Mouse (Mus musculus) embryo, embryonic 10.5 days (tissue): Measurements from ENCODE around the gene Wdr12.
"Not testable (repeated sequence)": the region's sequence is repeated elsewhere in the genome, so short reads cannot be mapped to it uniquely, and the experiment has no call there.

Experiments
- DNase-seq: peaks from one replicate; pipeline ENCODE4 v3.0.0-alpha.2; 2015; ENCODE audit warnings: low spot score

Wdr12 gene

GRCm38 (mm10) chr1:60098024-60098781, at the start of gene Wdr12, which contains the start of gene Carf:
Gene Wdr12 (minus strand): TSS chr1:60098645.
Gene Carf (plus strand): TSS chr1:60098247.
- DNase-seq, result peak; percentile 98

DNA sequence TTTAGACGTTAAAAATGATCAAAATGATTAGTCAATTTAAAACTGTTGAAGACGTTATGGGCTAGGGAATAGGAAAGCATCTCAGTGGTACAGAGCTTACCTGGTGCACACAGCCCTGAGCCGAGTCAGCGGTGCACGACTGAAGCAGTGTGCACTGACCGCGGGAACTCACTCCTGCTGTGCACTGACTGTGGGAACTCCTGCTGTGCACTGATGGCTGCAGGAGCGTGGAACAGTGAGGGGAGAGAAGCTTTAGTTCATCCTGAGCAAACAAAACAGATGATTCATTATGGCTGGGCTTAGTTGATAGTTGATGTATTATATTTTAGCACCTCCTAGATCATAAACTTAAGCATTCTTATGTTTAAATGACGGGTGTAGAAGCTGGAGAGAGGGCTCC, 38.9 kb upstream of the Wdr12 start:
- DNase-seq, result no peak

DNA sequence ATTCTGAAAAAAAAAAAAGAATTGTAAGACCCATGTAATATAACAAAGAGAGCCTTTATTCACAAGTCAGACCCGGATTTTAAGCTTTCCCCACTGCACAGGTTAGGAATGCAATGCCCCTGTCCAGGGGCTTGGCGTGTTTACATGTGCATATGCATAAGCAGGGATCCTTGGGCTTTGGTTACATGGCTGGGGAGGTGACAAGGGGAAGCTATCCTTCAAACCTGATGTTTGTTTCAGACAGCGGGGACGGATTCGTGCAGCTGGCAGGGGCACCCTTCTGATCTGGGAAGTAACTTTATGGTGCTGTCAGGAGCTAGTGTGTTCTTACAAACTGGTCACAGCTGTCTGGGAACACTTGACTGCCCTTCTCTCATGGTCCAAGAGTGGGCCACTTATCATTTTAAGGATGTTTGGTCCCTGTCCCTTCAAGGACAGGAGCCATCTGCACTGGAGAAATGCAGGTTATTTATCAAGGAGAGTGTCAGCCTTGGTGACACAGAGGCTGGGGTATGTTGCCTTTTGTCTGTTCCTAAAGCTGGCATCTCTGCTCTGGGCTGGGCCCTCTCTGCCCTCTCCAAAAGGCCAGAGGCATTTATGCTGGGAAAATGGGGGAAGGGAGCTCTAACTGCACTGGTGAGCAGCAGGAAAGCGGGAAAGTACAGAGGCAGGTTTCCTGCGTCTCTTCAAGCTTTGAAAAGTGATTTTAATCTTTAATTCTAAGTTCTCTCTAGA, 19.4 kb upstream of the Wdr12 start:
- peak; percentile 7 for DNase-seq

DNA sequence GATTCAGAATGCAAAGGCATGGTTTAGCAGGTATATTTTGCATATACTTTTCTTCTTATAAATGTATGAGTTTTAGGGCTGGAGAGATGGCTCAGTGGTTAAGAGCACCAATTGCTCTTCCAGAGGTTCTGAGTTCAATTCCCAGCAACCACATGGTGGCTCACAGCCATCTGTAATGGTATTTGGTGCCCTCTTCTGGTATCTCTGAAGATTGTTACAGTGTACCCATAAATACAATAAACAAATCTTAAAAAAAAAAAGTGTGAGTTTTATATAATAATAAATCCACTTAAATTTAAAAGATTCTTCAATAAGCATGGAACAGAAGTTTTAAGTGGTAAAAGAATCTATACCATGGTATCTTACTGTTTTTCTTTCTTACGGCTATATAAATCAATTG, 6.1 kb upstream of the Wdr12 start:
- no peak for DNase-seq

DNA sequence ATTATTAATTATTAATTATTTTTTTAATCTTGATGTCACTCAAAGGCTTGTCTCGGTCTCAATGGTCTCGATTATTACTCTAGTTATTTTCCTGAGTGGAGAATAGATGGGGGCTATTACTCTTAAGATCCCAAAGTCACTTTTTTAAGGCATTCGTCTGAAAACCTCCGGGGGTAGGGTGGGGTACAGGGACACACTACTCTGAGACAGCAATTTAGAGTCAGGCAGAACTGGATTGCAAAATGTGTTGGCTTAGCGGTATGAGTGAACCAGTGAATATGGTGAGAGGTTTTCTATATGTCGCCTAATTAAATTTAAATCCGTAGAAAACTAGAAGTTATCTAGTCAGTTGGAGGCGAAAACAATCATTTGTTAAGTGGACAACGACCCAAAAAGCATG, 394 bp upstream of the Wdr12 start:
- peak; percentile 23 for DNase-seq

DNA sequence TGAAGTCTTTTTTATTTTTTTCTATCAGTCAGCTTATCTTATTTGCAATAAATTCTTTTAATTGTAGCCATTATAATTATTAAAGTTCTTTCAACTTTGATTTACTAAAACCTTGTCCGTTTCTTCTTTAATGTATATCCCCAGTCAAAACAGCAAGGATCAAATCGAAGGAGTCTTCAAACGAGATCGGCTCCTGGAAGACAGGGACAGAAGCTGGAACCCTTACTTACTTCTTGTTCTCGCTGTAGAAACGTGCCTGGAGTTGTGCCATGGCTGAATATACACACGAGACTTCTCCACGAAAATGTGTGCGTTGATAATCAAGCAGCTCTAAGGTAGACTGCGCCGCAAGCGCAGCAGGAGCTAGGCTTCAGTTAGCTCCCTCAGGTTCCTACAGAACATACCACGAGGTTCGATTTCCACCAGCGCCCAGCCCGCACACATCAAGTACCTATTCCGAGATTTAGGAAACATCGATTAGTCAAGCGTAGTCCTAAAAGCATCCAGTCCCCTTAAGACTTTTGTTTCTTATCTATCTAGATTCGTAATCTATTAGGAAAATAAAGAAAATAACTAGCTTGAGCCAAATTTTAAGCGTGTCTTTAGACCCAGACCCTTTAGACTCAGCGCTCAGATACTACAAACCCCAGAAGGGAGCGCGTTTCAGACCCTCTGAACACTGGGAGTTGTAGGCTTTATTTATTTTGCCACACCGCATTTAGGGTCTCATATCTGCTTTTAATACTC, 995 bp downstream of the Wdr12 start:
- peak; percentile 90 for DNase-seq

DNA sequence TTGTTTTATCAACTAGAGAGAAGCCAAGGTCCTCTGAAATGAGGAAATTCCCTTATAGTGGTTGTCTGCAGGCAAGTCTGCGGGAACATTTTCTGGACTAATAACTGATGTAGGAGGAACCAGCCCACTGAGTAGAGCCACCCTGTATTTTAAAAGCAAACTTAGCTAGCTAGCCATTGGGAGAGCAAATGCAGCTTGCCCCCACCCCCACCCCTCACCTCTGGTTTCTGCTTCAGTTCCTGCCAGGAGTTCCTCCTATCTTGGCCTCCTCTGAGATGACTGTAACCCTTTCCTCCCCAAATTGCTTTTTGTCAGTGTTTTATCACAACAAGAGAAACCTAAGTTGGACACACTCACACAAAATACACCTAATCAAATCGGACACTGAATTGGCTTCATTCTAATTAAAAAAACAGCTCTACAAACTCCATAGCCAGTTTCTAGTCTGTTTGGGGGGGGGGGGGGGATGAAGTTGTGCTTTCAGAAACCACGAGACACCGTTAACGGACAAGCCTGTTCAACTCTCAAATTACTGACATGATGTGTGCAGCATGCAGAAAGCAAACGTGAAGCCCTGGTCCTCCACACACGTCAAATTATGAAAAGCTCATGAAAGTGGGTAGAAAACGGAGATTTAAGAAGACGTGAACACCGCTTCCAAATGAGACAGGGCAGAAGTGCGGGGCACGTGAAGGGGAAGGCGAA, 1.7 kb downstream of the Wdr12 start:
- DNase-seq, result peak; percentile 18

DNA sequence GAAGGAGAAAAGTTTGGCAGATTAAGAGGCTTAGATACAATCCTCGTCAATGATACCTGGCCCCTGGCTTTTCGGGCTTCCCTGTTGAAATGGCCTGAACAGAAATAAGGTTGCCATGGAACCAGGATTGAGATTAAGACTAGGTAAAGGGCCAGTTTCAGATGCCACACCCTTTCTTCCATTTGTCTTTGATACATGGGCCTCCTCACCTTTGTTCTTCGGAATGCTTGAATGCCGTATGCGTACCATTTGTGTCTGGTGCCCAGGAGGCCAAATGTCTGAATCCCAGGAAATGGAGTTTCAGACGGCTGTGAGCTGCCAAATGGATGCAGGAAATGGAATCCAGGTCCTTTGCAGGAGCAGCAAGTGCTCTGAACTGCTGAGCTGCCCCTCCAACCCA, 22.0 kb downstream of the Wdr12 start:
- DNase-seq, result no peak

GRCm38 (mm10) chr1:60075590-60075989, 22.9 kb downstream of the Wdr12 start:
- no peak for DNase-seq

DNA sequence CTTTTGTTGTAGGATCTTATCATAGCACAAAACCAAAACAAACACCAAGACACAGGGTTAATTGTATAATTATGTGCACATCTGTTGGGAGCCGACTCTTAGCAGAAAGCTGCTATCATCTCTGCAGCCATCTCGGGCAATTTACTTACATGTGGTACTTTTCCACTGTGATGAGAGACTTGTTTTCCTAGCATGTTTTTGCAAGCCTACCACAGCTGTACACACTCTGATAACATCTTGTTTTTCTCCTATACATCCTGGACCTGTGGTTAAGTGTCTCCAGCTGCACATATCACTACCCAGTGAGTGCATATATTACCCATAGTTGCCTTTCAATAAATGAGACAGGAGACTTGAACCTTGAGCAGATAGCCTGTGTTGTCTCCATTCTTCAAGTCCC, 23.5 kb downstream of the Wdr12 start:
- DNase-seq, result no peak

- not testable (repeated sequence) for DNase-seq
Measured at GRCm38 (mm10) chr1:60070725-60071124, 27.7 kb downstream of the Wdr12 start.

- no peak for DNase-seq
Measured at GRCm38 (mm10) chr1:60056310-60056709, 42.1 kb downstream of the Wdr12 start.

DNA sequence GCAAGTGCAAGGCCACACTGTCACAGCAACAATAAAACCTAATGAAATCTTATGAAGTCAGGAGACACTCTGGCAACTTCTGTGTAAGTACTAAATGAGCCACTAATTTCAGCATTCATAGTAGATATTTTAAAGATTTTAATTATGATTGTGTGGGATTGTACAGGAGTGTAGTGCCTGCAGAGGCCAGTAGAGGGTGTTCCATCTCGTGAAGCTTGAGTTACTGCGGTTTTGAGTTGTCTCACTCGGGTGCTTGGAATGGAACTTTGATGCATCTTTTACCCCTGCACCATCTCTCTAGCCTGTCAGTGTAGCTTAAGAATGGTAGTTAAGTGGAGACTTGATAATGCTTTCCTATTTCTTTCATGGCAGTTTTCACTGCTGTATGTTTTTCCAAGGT, 43.8 kb downstream of the Wdr12 start:
- DNase-seq, result no peak

GRCm38 (mm10) chr1:60047481-60047880, 51.0 kb downstream of the Wdr12 start:
- DNase-seq, result not testable (repeated sequence)

- no peak for DNase-seq
Measured at GRCm38 (mm10) chr1:60044595-60044994, 53.9 kb downstream of the Wdr12 start.

DNA sequence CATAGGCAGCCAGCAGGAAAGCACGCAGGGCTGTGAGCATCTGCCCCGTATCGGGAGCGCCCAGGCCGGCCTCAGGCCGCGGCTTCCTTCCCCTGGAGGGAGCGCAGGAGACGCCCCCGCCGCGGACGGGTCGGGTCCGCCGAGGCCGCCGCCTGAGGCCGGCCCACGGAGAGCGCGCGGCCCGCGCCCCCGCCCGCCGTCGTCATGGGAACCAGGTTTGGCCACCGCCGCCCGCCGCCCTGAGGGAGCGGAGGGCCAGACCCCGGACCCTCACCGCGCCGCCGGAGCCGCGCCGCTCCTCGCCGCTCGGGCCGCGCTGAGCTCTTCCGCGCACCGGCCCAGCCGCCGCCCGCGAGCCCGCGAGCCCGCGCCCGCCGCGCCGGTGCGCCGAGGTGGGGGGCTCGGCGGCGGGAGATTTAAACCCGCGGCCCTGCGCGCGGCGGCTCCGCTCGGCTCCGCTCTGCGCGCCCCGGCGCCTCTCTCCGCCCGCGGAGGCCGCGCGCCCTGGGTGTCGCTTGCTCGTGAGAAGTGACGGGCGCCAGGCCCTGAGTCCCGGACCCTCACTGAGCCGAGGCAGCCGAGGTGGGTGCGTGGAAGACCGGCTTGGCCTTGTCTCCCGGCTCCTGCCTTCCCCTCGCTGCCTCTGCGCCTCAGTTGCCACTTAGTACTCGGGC, 55.5 kb downstream of the Wdr12 start, which contains the start of gene Ica1l:
Gene Ica1l, minus strand, starts transcription at position 389 of the 674 bp plus-strand sequence.
- peak; percentile 68 for DNase-seq

DNA sequence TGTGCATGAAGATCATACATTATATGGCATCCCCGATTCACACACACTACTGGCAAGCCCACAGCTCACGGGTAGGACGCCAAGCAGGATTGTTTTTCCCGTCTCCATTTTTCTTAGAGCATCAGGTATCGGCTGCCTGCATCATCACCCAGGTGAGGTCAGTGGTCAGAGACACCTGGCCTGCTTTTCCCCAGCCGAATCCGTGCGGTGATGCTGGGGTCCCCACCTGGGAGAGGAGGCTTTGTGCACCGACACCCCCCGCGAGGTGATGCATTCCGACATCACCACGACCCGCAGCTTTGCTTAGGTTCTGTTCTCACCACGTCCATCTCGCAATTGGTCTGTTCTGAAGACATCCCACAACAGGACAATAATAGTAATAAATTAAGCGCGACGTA, 56.0 kb downstream of the Wdr12 start:
- no peak for DNase-seq

DNA sequence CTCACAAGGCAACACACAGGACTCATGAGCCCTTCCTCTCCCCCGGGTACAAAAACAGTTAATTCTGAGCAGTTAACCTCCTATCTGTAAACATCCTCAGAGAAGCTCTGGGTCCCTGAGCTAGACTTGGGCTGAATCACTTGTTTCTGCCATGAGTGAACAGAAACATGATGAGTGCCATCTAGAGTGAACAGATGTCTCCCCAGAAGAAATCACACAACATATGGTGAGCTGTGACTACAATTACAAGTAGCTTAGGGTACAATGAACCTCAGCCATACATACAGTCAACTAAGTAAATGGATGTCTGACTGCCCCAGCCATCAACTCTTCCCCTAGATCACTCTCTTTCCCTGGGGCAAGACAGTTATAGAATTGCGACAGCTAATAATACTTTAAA, 63.4 kb downstream of the Wdr12 start:
- no peak for DNase-seq
